In the genomic region with DNA sequence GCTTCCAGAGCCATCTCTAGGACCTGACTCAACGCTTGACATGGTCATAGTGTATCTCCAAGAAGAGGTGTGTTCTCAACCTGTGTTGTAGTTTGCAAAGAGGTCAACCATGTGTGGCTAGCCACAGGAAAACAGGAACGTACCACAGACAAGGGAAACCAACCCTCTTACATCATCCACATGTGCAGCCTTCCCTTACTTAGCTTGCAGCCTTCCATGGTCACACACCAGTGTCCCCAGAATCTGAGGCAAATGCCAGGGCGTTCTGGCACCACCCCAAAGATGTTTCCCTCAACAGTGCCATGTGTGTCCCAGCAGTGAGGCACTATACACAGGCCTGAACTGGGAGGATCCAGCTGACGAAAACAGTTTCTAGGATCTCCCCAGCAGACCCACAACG, we compare ENCODE assay signal across 16 mouse cellular contexts. TPM values are rescaled to one million over a fixed set of nuclear protein-coding genes. Genes with fewer than 3 reads are reported as not detected.
A peak's percentile ranks its signal among the peaks of the same experiment; 100 is the strongest.
DNase-seq lines count a peak whose midpoint lies in the region; ATAC-seq lines count a peak whose summit lies in the region.
"Had no signal": no experiment of that assay in that cellular context is flagged by ENCODE, and none has a peak within 500 bp of the region (broad histone marks: within the 10 kb centered on the region; RNA-seq: fewer than 3 reads in every experiment).

No protein-coding gene starts in this region.

- H3K9ac ChIP-seq in hindbrain, embryonic 14.5 days = no peak overlapping the region
- H3K9ac ChIP-seq in liver, embryonic 16.5 days (ENCODE audit: low read depth, low read length) = peak overlapping the region; percentile 75
- H3K9ac ChIP-seq: embryonic facial prominence, embryonic 12.5 days; neural tube, embryonic 13.5 days had no signal

- ATAC-seq in hindbrain, embryonic 14.5 days (ENCODE audit: low FRiP score) = no peak
- ATAC-seq in common myeloid progenitor, adult 5-6 weeks (replicated peaks; ENCODE audit: low read depth, poor library complexity, severe bottlenecking) = peak; percentile 77
- ATAC-seq in liver, embryonic 16.5 days (ENCODE audit: low read depth) = no peak
- ATAC-seq: forebrain, embryonic 16.5 days had no signal

- H3K27me3 ChIP-seq in hindbrain, embryonic 10.5 days (ENCODE audit: insufficient read depth, poor library complexity, severe bottlenecking) = no peaks in the 10 kb centered on the region
- H3K27me3 ChIP-seq in hindbrain, embryonic 14.5 days (ENCODE audit: control insufficient read depth, insufficient read depth, low read length) = no peaks in the 10 kb centered on the region
- no peaks in the 10 kb centered on the region for H3K27me3 ChIP-seq in liver, embryonic 16.5 days (ENCODE audit: control insufficient read depth, insufficient read depth, low read depth, low read length)
- H3K27me3 ChIP-seq: embryonic facial prominence, embryonic 12.5 days; neural tube, embryonic 13.5 days had no signal

- H3K9me3 ChIP-seq in hindbrain, embryonic 10.5 days = no peaks in the 10 kb centered on the region
- no peaks in the 10 kb centered on the region for H3K9me3 ChIP-seq in hindbrain, embryonic 14.5 days (ENCODE audit: control insufficient read depth, low read length)
- no peaks in the 10 kb centered on the region for H3K9me3 ChIP-seq in liver, embryonic 16.5 days (replicated peaks; ENCODE audit: control insufficient read depth, low read length)
- H3K9me3 ChIP-seq: embryonic facial prominence, embryonic 12.5 days; neural tube, embryonic 13.5 days had no signal

- no peak overlapping the region for H3K4me3 ChIP-seq in hindbrain, embryonic 10.5 days
- H3K4me3 ChIP-seq in hindbrain, embryonic 14.5 days (replicated peaks; ENCODE audit: low read length) = no peak overlapping the region
- peak overlapping the region; percentile 9; the same call in 1 of the 2 replicates for H3K4me3 ChIP-seq in liver, embryonic 16.5 days (ENCODE audit: low read depth, low read length)
- H3K4me3 ChIP-seq: embryonic facial prominence, embryonic 12.5 days; neural tube, embryonic 13.5 days had no signal

- peaks cover 31% of the 10 kb centered on the region for H3K36me3 ChIP-seq in hindbrain, embryonic 10.5 days
- no peaks in the 10 kb centered on the region for H3K36me3 ChIP-seq in hindbrain, embryonic 14.5 days (replicated peaks; ENCODE audit: control insufficient read depth, insufficient read depth)
- H3K36me3 ChIP-seq in liver, embryonic 16.5 days (ENCODE audit: control insufficient read depth, insufficient read depth) = no peaks in the 10 kb centered on the region

- no peak overlapping the region for H3K4me2 ChIP-seq in hindbrain, embryonic 14.5 days (replicated peaks)
- peak overlapping the region; percentile 73 for H3K4me2 ChIP-seq in liver, embryonic 16.5 days (ENCODE audit: low read depth, low read length)
- H3K4me2 ChIP-seq: embryonic facial prominence, embryonic 12.5 days; neural tube, embryonic 13.5 days had no signal

- H3K4me1 ChIP-seq in hindbrain, embryonic 10.5 days (replicated peaks) = peaks cover 27% of the 10 kb centered on the region
- H3K4me1 ChIP-seq in hindbrain, embryonic 14.5 days (replicated peaks; ENCODE audit: control insufficient read depth, insufficient read depth, low read length) = no peaks in the 10 kb centered on the region
- H3K4me1 ChIP-seq in liver, embryonic 16.5 days (ENCODE audit: control insufficient read depth, low read depth, low read length) = peaks cover 92% of the 10 kb centered on the region

- WGBS in hindbrain, embryonic 10.5 days = 91% methylated on average over 5 of the region's 5 CpGs
- WGBS in hindbrain, embryonic 14.5 days = 93% methylated on average over 5 of the region's 5 CpGs
- WGBS in liver, embryonic 16.5 days (ENCODE audit: insufficient replicate concordance) = 43% methylated on average over 5 of the region's 5 CpGs

- peak; percentile 19 for DNase-seq in cerebellum, adult 8-10 months
- DNase-seq in cerebellum, postnatal 25 days = no peak
- DNase-seq in hindbrain, embryonic 10.5 days (ENCODE audit: low spot score) = no peak
- no peak for DNase-seq in hindbrain, embryonic 14.5 days (ENCODE audit: low spot score)
- no peak for DNase-seq in right cerebral cortex, postnatal 10 days (ENCODE audit: low spot score in 2 of 2)
- DNase-seq in layer of hippocampus, postnatal 14 days (ENCODE audit: low spot score in 2 of 2) = no peak
- DNase-seq: adrenal gland, postnatal 25 days; gastrocnemius, postnatal 25 days; heart, postnatal 14 days; kidney, adult 11 months; kidney, postnatal 36 days had no signal

- peak overlapping the region; percentile 1; the same call in 1 of the 2 replicates for H3K27ac ChIP-seq in hindbrain, embryonic 10.5 days
- H3K27ac ChIP-seq in hindbrain, embryonic 14.5 days = no peak overlapping the region
- peak overlapping the region; percentile 99 for H3K27ac ChIP-seq in liver, embryonic 16.5 days (ENCODE audit: low read length)
- H3K27ac ChIP-seq: embryonic facial prominence, embryonic 12.5 days; neural tube, embryonic 13.5 days had no signal

RNA-seq across cellular contexts. Expression of a gene that starts 9.3 kb away (rescaled TPM):
- 58.1 and 66.3 TPM in 2 replicates for polyA plus RNA-seq in hindbrain, embryonic 10.5 days (2016; fragmentation: Nextera tagmentation; extraction: Ambion mirVana)
- polyA plus RNA-seq in hindbrain, embryonic 14.5 days (2014; fragmentation: Nextera tagmentation; extraction: Ambion mirVana) = 77.3 and 95.0 TPM in 2 replicates
- total RNA-seq in common myeloid progenitor, adult 5-6 weeks (2017) = 14.2 and 18.7 TPM in 2 replicates
- 59.4 and 64.7 TPM in 2 replicates for polyA plus RNA-seq in liver, embryonic 16.5 days (2015; fragmentation: Nextera tagmentation; extraction: Ambion mirVana)
- total RNA-seq in layer of hippocampus, postnatal 14 days (2021) = 10 to 100 TPM; 53.9 to 56.5 TPM
